Mouse (Mus musculus) lung, postnatal 25 days (tissue): ENCODE results near the gene Hspb7.
A peak's percentile ranks its signal among the peaks of the same experiment; 100 is the strongest.

Experiments used
- DNase-seq: peaks from one replicate; pipeline ENCODE4 v3.0.0; 2022; ENCODE audit warnings: low spot score

The Hspb7 gene

GRCm38 (mm10) chr4:141420192-141420829 is at the start of gene Hspb7:
Gene Hspb7, plus strand, starts transcription at chr4:141420779.
- no peak for DNase-seq

GRCm38 (mm10) chr4:141372426-141372825 is 48.2 kb upstream of the Hspb7 start:
- no peak for DNase-seq

GRCm38 (mm10) chr4:141379674-141380073 is 40.9 kb upstream of the Hspb7 start:
- DNase-seq: no peak

- no peak for DNase-seq
Measured at GRCm38 (mm10) chr4:141382406-141382805, 38.2 kb upstream of the Hspb7 start.

- peak; percentile 64 for DNase-seq
Measured at GRCm38 (mm10) chr4:141385275-141385674, 35.3 kb upstream of the Hspb7 start.

- DNase-seq: no peak
Measured at GRCm38 (mm10) chr4:141386150-141386549, 34.4 kb upstream of the Hspb7 start.

- DNase-seq: peak; percentile 71
Measured at GRCm38 (mm10) chr4:141387093-141387784, 33.3 kb upstream of the Hspb7 start.

- DNase-seq: no peak
Measured at GRCm38 (mm10) chr4:141387933-141388332, 32.6 kb upstream of the Hspb7 start.

GRCm38 (mm10) chr4:141389366-141390150 is 31.0 kb upstream of the Hspb7 start:
- DNase-seq: no peak

GRCm38 (mm10) chr4:141391293-141391692 is 29.3 kb upstream of the Hspb7 start:
- DNase-seq: no peak

GRCm38 (mm10) chr4:141394751-141395150 is 25.8 kb upstream of the Hspb7 start:
- no peak for DNase-seq

- DNase-seq: no peak
Measured at GRCm38 (mm10) chr4:141397861-141398260, 22.7 kb upstream of the Hspb7 start.

- no peak for DNase-seq
Measured at GRCm38 (mm10) chr4:141398545-141398944, 22.0 kb upstream of the Hspb7 start, which contains the start of gene Clcnka. Gene Clcnka, minus strand, starts transcription at chr4:141398724.

GRCm38 (mm10) chr4:141400171-141400570 is 20.4 kb upstream of the Hspb7 start:
- no peak for DNase-seq

GRCm38 (mm10) chr4:141404518-141405313 is 15.9 kb upstream of the Hspb7 start:
- peak; percentile 85 for DNase-seq

- DNase-seq: no peak
Measured at GRCm38 (mm10) chr4:141405314-141405622, 15.3 kb upstream of the Hspb7 start.

GRCm38 (mm10) chr4:141406516-141407299 is 13.9 kb upstream of the Hspb7 start:
- DNase-seq: peak; percentile 49

GRCm38 (mm10) chr4:141408577-141408976 is 12.0 kb upstream of the Hspb7 start:
- no peak for DNase-seq

GRCm38 (mm10) chr4:141411430-141411992 is 9.1 kb upstream of the Hspb7 start:
- DNase-seq: no peak

- no peak for DNase-seq
Measured at GRCm38 (mm10) chr4:141415924-141416323, 4.7 kb upstream of the Hspb7 start, which contains the start of gene Clcnkb. Gene Clcnkb, minus strand, starts transcription at chr4:141416014.
